Mouse (Mus musculus): ENCODE measurements around the gene Tbc1d10c.
"Not testable (repeated sequence)": the region's sequence is repeated elsewhere in the genome, so short reads cannot be mapped to it uniquely, and the experiment has no call there.

Gene Tbc1d10c

DNA sequence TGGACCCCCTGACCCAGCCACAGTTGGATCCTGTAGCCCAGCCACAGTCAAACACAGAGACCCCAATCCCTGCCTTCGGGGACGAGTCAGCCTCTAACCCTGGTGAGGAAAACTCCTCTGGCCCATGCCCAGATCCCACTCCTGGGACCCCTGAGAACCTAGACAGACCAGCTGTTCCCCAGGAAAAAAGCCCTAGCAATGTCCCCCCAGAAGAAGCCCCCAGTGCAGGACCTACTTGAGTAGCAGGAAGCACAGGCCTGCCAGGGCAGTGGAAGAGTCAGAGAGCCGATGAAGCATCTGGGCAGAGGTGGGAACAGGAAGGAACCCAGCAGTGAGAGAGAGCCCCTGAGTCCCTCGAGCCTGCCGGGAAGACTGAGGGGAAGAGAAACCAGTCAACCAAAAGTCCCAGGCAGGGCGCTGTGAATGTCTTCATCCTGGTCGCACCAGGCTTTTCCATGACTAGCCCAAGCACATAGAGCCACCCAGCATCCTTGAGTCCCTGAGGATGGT lies 47.3 kb downstream of the Tbc1d10c start, which contains the start of gene Cabp4:
Cabp4 (minus strand) TSS at position 275 of the 510 bp plus-strand sequence.
- DNase-seq: peak; percentile 95

DNA sequence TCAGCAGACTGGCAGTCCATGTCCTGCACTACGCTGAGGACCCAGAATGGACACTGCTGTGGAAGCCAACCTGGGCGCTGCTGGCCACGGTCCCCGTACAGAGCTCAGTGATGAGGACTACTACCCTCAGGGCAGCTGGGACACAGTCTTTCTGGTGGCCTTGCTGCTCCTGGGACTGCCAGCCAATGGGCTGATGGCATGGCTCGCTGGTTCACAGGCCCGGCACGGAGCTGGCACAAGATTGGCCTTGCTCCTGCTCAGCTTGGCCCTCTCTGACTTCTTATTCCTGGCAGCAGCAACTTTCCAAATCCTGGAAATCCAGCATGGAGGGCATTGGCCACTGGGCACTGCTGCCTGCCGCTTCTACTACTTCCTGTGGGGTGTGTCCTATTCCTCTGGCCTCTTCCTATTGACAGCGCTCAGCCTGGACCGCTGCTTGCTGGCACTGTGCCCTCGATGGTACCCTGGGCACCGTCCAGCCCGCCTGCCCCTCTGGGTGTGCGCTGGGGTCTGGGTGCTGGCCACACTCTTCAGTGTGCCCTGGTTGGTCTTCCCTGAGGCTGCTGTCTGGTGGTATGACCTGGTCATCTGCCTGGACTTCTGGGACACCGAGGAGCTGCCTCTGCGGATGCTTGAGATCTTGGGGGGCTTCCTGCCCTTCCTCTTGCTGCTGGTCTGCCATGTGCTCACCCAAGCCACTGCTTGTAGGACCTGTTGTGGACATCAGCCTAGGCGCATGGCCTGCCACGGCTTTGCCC lies 48.5 kb downstream of the Tbc1d10c start:
- DNase-seq: peak; percentile 92

GRCm38 (mm10) chr19:4140147-4140546 lies 50.9 kb downstream of the Tbc1d10c start:
- peak; percentile 91 for DNase-seq

GRCm38 (mm10) chr19:4139446-4139845 lies 51.6 kb downstream of the Tbc1d10c start, which contains the start of gene Gpr152:
Gene Gpr152 (plus strand): TSS chr19:4139787.
- no peak for DNase-seq

DNA sequence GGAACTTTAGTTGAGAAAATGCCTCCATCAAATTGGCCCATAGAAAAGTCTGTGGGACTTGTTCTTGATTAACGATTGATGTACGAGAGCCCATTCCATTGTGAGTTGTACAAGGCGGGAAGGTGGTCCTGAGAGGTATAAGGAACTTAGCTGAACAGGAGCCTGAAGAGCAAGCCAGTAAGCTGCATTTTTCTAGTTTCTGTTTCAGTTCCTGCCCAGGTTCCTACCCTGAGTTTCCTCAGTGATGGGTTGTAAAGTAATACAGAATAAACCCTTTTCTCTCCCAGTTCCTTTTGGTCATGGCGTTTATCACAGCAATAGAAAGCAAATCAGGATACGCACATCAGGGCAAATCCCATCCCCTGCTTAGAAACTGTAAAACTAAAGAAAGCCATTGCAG lies 53.2 kb downstream of the Tbc1d10c start:
- no peak for DNase-seq

GRCm38 (mm10) chr19:4136463-4136862 lies 54.6 kb downstream of the Tbc1d10c start:
- DNase-seq: no peak

DNA sequence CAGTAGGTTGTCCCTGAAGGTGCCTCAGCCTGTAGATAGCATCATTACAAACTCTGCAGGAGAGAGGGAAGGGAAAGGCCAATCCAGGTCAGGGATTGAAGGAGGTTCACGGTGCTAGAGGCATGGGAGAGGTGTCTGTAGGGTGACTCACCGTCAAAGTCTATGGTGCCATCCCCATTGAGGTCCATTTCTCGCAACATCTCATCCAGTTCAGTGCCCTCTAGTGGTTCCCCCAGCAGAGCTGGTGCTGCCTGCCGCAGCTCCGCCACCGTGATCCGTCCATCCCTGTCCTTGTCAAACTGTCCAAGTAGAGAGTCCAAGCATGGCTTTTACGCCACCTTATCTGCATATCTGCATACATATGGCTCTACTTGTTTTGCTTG lies 55.1 kb downstream of the Tbc1d10c start:
- not testable (repeated sequence) for DNase-seq

DNA sequence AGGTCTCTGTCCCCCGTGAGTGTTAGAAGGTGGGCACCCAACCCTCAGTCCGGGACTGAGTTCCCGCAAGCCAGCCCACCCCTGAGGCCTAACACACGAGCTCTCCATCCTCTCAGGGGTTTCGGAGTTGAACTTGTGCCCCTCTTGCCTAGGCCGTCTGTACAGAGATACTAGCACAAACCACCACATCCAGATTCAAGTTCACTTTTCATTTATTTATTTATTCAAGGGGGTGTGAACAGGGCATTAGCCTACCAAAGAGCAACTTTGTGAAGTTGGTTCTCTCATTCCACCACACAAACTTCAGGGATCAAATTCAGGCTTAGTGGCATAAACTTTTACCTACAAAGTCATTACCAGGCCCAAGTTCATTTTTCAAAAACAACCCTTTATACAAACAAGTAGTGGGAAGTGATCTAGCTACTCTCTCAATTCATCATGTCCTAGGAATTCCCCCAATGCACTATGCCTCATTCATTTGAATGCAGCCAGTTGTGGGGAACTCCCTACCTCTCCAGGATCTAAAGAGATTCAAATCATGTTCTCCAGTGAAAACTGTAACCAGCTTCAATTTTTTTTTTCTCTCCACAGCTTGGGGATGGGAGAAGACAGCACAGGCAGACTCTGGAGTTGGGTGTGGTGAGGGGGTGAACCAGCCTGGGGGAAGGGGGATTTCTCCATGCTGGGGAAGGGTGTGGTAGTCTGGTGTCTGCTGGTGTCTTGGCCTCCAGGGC lies 55.7 kb downstream of the Tbc1d10c start:
- not testable (repeated sequence) for DNase-seq

DNA sequence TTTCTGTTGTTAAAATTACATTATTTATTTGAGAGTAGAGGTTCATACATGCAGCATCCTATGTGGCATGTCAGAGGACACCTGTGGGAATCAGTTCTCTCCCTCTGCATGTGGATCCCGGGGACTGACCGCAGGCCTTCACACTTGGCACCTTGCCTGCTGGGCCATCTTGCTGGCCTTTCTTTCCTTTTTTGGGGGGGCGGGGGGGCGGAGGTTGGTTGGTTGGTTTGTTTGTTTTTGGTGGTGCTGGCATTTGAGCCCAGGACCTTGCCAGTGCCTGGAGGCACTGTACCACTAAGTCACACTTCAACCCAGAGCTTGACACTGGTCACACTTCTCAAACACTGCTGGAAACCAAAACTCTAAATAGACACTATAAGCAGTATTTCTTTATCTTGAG lies 56.7 kb downstream of the Tbc1d10c start:
- DNase-seq: no peak

Measured in heart, adult 11 months (tissue).